Mouse (Mus musculus): ENCODE results near the gene Sdr9c7. TPM values are rescaled to one million over a fixed set of nuclear protein-coding genes. Genes with fewer than 3 reads are reported as not detected.

Sdr9c7 gene
- not detected in 2 replicates for polyA plus RNA-seq (2015; fragmentation: Nextera tagmentation; extraction: Ambion mirVana)

DNA sequence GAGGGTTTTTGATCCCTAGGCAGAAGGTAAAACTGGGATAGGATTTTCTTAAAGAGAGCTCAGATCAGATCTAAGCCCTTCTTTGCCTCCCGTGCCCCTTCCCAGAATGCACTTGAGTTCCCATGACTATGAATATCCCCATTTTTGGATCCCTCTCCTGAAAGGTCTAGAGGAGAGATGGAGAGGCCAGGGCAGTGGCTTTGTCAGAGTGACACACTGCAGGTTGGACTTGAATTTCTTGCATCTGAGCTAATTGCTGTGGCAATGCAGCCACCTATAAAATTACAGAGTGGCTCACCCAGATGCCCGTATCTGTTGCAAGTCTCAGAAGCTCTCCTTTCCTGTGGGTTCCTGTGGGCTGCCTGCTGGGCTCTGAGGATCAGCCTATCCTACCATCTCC is at the start of gene Sdr9c7:
Sdr9c7 (plus strand) TSS at position 301 of the 400 bp plus-strand sequence.
- no peak within 1 kb of the TSS for H3K4me2 ChIP-seq (ENCODE audit: low read length)
- ATAC-seq, result no peak
- H3K4me1 ChIP-seq (replicated peaks; ENCODE audit: control insufficient read depth, insufficient read depth, low read length), result no peaks in the 10 kb centered on the region
- no peaks in the 10 kb centered on the region for H3K9me3 ChIP-seq (ENCODE audit: control insufficient read depth, low read length)
- no peak within 1 kb of the TSS for H3K9ac ChIP-seq (replicated peaks; ENCODE audit: low read depth, low read length)
- H3K36me3 ChIP-seq (ENCODE audit: control insufficient read depth, insufficient read depth), result no peaks in the 10 kb centered on the region
- H3K27me3 ChIP-seq (replicated peaks; ENCODE audit: control insufficient read depth, insufficient read depth, low read length), result no peaks in the 10 kb centered on the region
- 77% methylated on average over 2 of the region's 2 CpGs for WGBS
- no peak within 1 kb of the TSS for H3K4me3 ChIP-seq (replicated peaks; ENCODE audit: low read length)
- no peak within 1 kb of the TSS for H3K27ac ChIP-seq (ENCODE audit: low read length)

DNA sequence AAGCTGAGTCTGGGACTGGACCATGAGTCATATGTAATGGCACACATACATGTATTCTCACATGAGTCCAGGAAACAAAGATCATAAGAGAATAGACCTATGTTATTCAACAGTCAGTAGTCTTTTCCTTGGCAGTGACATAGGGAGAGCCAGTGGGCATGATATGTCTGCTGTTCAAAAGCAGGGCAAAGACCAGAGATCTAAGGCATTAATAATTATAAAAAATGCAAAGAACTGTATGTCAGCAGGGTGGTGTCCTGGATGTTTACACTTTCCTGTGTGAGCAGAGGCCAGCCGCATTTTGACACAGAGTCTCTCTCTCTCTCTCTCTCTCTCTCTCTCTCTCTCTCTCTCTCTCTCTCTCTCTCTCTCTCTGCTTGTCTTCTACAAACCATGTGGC is 48.7 kb upstream of the Sdr9c7 start, which contains the start of gene Rdh19:
Rdh19 (plus strand) TSS at position 301 of the 400 bp plus-strand sequence.
- Histone ChIP-seq H3K36me3 (ENCODE audit: control insufficient read depth, insufficient read depth) (no peaks in the 10 kb centered on the region), H3K4me2 (ENCODE audit: low read length) (no peak within 1 kb of the TSS), H3K27ac (ENCODE audit: low read length) (no peak within 1 kb of the TSS), H3K9ac (replicated peaks; ENCODE audit: low read depth, low read length) (no peak within 1 kb of the TSS), H3K9me3 (ENCODE audit: control insufficient read depth, low read length) (no peaks in the 10 kb centered on the region), H3K4me1 (replicated peaks; ENCODE audit: control insufficient read depth, insufficient read depth, low read length) (no peaks in the 10 kb centered on the region), H3K4me3 (replicated peaks; ENCODE audit: low read length) (no peak within 1 kb of the TSS), H3K27me3 (replicated peaks; ENCODE audit: control insufficient read depth, insufficient read depth, low read length) (no peaks in the 10 kb centered on the region)
- WGBS, result 78% methylated on average over 1 of the region's 1 CpGs
- ATAC-seq, result no peak

DNA sequence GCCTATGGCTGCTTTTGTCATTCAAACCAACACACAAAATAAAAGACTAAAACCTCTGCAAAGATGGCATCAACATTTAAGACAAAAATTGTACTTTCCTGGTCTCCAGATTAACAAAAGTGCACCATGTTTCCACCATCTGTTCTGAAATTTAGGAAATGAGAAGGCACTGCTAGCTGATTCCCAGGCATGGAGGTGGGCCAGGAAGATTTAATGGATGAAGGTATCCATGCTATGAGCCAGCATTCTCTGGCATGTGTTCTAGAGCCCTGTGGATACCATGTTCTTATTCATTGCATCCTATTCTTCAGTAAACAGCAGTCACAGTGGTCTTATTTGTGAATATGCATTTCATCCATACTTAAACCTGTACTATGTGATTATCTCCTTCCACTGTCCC is 41.9 kb upstream of the Sdr9c7 start:
- ATAC-seq, result no peak
- no peaks in the 10 kb centered on the region for H3K9me3 ChIP-seq (ENCODE audit: control insufficient read depth, low read length)
- no peak overlapping the region for H3K9ac ChIP-seq (replicated peaks; ENCODE audit: low read depth, low read length)
- H3K27ac ChIP-seq (ENCODE audit: low read length), result no peak overlapping the region
- H3K4me2 ChIP-seq (ENCODE audit: low read length), result no peak overlapping the region
- H3K4me3 ChIP-seq (replicated peaks; ENCODE audit: low read length), result no peak overlapping the region
- no peaks in the 10 kb centered on the region for H3K27me3 ChIP-seq (replicated peaks; ENCODE audit: control insufficient read depth, insufficient read depth, low read length)
- H3K36me3 ChIP-seq (ENCODE audit: control insufficient read depth, insufficient read depth), result no peaks in the 10 kb centered on the region
- no peaks in the 10 kb centered on the region for H3K4me1 ChIP-seq (replicated peaks; ENCODE audit: control insufficient read depth, insufficient read depth, low read length)

DNA sequence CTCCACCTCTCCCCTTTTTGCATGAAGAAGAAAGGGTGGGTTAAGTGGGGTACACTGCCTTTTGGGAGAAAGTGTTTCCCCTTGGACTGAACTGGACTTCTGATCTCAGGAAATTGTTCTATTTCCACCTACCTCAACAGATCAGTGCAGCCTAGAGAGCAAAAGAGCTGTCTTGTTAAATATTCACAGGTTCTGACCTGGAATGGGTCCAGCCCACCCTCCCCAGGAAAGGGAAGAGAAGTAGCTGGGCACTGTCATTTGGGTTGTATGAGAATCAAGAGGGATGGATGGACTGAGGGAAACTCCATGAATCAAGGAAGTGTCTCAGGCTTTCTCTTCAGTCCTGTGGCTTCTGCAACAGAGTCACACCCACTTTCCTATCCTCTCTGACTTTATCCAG is 33.4 kb upstream of the Sdr9c7 start:
- no peak overlapping the region for H3K9ac ChIP-seq (replicated peaks; ENCODE audit: low read depth, low read length)
- no peaks in the 10 kb centered on the region; the same call in 1 of the 2 replicates for H3K9me3 ChIP-seq (ENCODE audit: control insufficient read depth, low read length)
- no peak for ATAC-seq
- H3K27ac ChIP-seq (ENCODE audit: low read length), result no peak overlapping the region
- no peak overlapping the region for H3K4me2 ChIP-seq (ENCODE audit: low read length)
- H3K4me3 ChIP-seq (replicated peaks; ENCODE audit: low read length), result no peak overlapping the region
- no peaks in the 10 kb centered on the region for H3K27me3 ChIP-seq (replicated peaks; ENCODE audit: control insufficient read depth, insufficient read depth, low read length)
- H3K4me1 ChIP-seq (replicated peaks; ENCODE audit: control insufficient read depth, insufficient read depth, low read length), result no peaks in the 10 kb centered on the region
- no peaks in the 10 kb centered on the region for H3K36me3 ChIP-seq (ENCODE audit: control insufficient read depth, insufficient read depth)

DNA sequence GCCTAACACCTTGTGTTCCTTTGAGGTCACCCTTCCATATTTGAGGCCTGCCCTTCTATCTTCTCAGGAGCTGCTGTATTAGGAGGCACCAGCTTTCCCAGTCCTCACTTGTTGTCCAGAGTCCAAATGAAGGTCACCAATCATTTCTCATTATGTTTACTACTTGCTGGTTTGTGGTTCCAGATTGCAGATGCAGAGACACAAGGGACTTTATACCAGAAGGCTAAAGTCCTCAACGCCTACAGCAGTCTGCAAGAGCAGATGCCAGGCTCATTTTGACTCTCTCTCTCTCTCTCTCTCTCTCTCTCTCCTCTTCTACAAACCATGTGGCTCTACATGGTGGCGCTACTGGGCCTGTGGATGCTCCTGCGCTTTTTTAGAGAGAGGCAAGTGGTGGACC is 32.1 kb upstream of the Sdr9c7 start, which contains the start of gene Rdh16f2:
Rdh16f2 (plus strand) TSS at position 243 of the 400 bp plus-strand sequence.
- no peak within 1 kb of the TSS for H3K27ac ChIP-seq (ENCODE audit: low read length)
- ATAC-seq, result no peak

DNA sequence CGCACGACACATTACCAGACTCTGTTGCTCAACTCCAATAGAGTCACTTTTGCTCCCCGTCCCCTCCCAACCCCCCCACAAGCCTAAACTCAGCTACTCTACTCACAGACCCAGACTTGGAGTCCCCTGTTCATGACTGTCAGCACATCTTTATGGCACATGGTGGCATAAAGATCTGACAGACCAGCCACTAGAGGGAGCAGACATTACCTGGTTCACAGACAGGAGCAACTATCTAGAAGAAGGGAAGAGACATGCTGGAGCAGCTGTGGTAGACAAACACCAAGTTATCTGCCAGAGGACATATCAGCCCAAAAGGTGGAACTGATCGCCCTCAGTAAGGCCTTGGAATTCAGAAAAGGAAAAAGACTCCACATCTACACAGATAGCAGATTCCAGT is 25.8 kb upstream of the Sdr9c7 start:
- Histone ChIP-seq H3K27ac (ENCODE audit: low read length) (no peak overlapping the region), H3K9ac (replicated peaks; ENCODE audit: low read depth, low read length) (no peak overlapping the region), H3K4me2 (ENCODE audit: low read length) (no peak overlapping the region), H3K4me1 (replicated peaks; ENCODE audit: control insufficient read depth, insufficient read depth, low read length) (no peaks in the 10 kb centered on the region), H3K27me3 (replicated peaks; ENCODE audit: control insufficient read depth, insufficient read depth, low read length) (no peaks in the 10 kb centered on the region), H3K36me3 (ENCODE audit: control insufficient read depth, insufficient read depth) (no peaks in the 10 kb centered on the region), H3K4me3 (replicated peaks; ENCODE audit: low read length) (no peak overlapping the region), H3K9me3 (ENCODE audit: control insufficient read depth, low read length) (no peaks in the 10 kb centered on the region; the same call in 1 of the 2 replicates)
- WGBS, result 67% methylated on average over 4 of the region's 4 CpGs
- ATAC-seq, result no peak

More for the DNA sequence above, 32.1 kb upstream of the Sdr9c7 start, which contains the start of gene Rdh16f2:
- H3K27me3 ChIP-seq (replicated peaks; ENCODE audit: control insufficient read depth, insufficient read depth, low read length), result no peaks in the 10 kb centered on the region
- no peaks in the 10 kb centered on the region for H3K4me1 ChIP-seq (replicated peaks; ENCODE audit: control insufficient read depth, insufficient read depth, low read length)
- H3K9ac ChIP-seq (replicated peaks; ENCODE audit: low read depth, low read length), result no peak within 1 kb of the TSS
- H3K9me3 ChIP-seq (ENCODE audit: control insufficient read depth, low read length), result no peaks in the 10 kb centered on the region; the same call in 1 of the 2 replicates
- no peak within 1 kb of the TSS for H3K4me2 ChIP-seq (ENCODE audit: low read length)
- no peaks in the 10 kb centered on the region for H3K36me3 ChIP-seq (ENCODE audit: control insufficient read depth, insufficient read depth)
- no peak within 1 kb of the TSS for H3K4me3 ChIP-seq (replicated peaks; ENCODE audit: low read length)
- 78% methylated on average over 3 of the region's 3 CpGs for WGBS

DNA sequence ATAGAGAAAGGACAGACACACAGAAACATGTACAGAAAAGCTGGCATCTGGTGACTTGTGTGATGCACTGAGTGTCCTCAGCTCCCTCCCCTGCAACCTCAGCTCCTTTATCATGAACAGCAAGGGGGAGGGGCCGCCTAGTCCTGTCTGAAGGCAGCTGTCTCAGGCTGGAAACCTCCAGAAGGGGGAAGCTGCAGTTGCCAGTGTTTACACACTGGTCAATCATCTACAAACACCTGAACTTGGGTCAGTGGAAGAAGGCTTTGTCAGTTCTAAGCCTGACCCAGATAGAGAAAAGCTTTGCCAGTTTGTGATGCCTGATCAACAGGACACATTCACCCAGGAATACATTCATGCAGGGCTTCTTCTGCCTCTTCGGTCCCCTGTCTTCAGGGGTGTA is 20.6 kb upstream of the Sdr9c7 start:
- H3K36me3 ChIP-seq (ENCODE audit: control insufficient read depth, insufficient read depth), result no peaks in the 10 kb centered on the region
- no peaks in the 10 kb centered on the region for H3K27me3 ChIP-seq (replicated peaks; ENCODE audit: control insufficient read depth, insufficient read depth, low read length)
- H3K9me3 ChIP-seq (ENCODE audit: control insufficient read depth, low read length), result no peaks in the 10 kb centered on the region
- H3K4me3 ChIP-seq (replicated peaks; ENCODE audit: low read length), result no peak overlapping the region
- no peak overlapping the region for H3K27ac ChIP-seq (ENCODE audit: low read length)
- ATAC-seq, result no peak
- H3K9ac ChIP-seq (replicated peaks; ENCODE audit: low read depth, low read length), result no peak overlapping the region
- H3K4me1 ChIP-seq (replicated peaks; ENCODE audit: control insufficient read depth, insufficient read depth, low read length), result no peaks in the 10 kb centered on the region
- no peak overlapping the region for H3K4me2 ChIP-seq (ENCODE audit: low read length)
- 54% methylated on average over 2 of the region's 2 CpGs for WGBS

DNA sequence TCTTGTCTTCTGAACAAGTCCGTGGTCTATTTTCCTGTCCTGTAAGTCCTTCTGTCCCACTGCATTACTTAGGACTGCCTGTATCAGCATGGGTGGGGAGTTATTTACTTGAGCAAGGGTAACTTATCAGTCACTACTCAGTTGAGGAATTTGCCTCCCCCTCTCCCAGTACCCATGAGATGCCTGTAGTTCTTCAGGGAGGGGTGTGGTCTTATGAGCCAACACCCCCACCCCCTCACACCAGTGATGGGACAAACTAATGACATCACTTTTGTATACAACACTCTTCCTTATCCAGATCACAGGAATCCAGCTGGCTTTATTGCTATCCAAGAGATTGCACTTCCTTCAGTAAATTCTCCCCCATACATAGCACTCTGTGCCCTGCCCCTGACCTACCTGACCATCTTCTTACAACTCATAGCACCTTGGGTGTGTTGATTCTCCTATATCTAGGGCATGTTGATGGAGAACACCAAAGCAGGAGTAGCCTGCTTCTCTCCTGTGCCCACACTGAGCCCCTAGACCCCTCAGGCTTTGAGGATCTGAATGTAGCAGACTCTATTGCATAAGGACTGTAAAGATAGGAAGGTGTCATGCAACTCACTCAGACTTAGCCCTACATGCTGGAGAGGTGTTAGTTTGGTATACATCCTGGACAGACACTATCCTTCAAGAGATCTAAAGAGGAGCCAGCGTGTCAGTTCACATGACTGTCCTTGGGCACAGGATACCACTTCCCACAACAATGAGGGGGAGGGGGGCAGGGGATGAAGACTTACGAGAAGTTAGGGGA is 19.9 kb upstream of the Sdr9c7 start:
- H3K9ac ChIP-seq (replicated peaks; ENCODE audit: low read depth, low read length), result no peak overlapping the region
- H3K36me3 ChIP-seq (ENCODE audit: control insufficient read depth, insufficient read depth), result no peaks in the 10 kb centered on the region
- 83% methylated on average over 3 of the region's 3 CpGs for WGBS
- H3K27me3 ChIP-seq (replicated peaks; ENCODE audit: control insufficient read depth, insufficient read depth, low read length), result no peaks in the 10 kb centered on the region
- H3K27ac ChIP-seq (ENCODE audit: low read length), result no peak overlapping the region
- no peaks in the 10 kb centered on the region for H3K4me1 ChIP-seq (replicated peaks; ENCODE audit: control insufficient read depth, insufficient read depth, low read length)
- H3K4me3 ChIP-seq (replicated peaks; ENCODE audit: low read length), result no peak overlapping the region
- H3K4me2 ChIP-seq (ENCODE audit: low read length), result no peak overlapping the region
- no peaks in the 10 kb centered on the region for H3K9me3 ChIP-seq (ENCODE audit: control insufficient read depth, low read length)
- no peak for ATAC-seq

DNA sequence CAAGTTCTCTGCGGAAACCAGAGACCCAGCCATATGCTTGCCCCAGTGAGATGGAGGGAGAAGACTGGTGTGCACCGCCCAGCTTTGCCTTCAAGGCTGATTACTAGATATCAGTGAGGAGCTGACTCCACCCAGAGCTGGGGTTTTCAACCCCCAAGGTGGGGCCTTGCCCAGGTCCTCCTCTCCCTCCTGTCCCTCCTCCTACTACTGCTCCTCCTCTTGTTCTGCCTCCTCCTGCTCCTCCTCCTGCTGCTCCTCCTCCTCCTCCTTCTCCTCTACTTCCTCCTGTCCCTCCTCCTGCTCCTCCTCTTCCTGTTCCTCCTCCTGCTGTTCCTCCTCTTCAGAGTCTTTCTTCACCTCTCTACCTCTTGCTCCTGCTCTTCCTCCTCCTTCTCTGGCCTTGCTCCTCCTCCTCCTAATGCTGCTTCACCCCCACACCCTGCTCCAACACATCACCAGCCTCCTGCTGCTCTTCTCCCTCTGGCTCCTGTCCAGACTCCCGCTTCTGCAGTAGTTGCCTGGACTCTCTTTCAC is 19.1 kb upstream of the Sdr9c7 start:
- H3K4me2 ChIP-seq (ENCODE audit: low read length), result no peak overlapping the region
- no peak overlapping the region for H3K27ac ChIP-seq (ENCODE audit: low read length)
- no peak overlapping the region for H3K4me3 ChIP-seq (replicated peaks; ENCODE audit: low read length)
- no peaks in the 10 kb centered on the region for H3K9me3 ChIP-seq (ENCODE audit: control insufficient read depth, low read length)
- ATAC-seq, result no peak
- 82% methylated on average over 3 of the region's 3 CpGs for WGBS
- no peaks in the 10 kb centered on the region for H3K36me3 ChIP-seq (ENCODE audit: control insufficient read depth, insufficient read depth)
- H3K4me1 ChIP-seq (replicated peaks; ENCODE audit: control insufficient read depth, insufficient read depth, low read length), result no peaks in the 10 kb centered on the region
- H3K27me3 ChIP-seq (replicated peaks; ENCODE audit: control insufficient read depth, insufficient read depth, low read length), result no peaks in the 10 kb centered on the region
- no peak overlapping the region for H3K9ac ChIP-seq (replicated peaks; ENCODE audit: low read depth, low read length)
